Mouse (Mus musculus) forebrain, embryonic 16.5 days (tissue): ENCODE data around the gene Gtf3c5. TPM values are rescaled to one million over a fixed set of nuclear protein-coding genes. Genes with fewer than 3 reads are reported as not detected.
A peak's percentile ranks its signal among the peaks of the same experiment; 100 is the strongest.

Experiments
- ATAC-seq: fragments of 200-750 bp; cut with Nextera tagmentation; 2 replicates; pipeline ENCODE4 v1.8.0; 2017; ENCODE audit warnings: mild to moderate bottlenecking, moderate library complexity
- H3K27ac ChIP-seq: fragments of 300-500 bp; sonication (generic); 2 replicates; pipeline ENCODE4 v1.5.1; 2014; ENCODE audit warnings: low read length, control low read depth
- H3K27me3 ChIP-seq: fragments of 300-500 bp; sonication (generic); replicated peaks from 2 replicates; pipeline ENCODE4 v1.6.1; 2014; ENCODE audit warnings: low read length; ENCODE audit not compliant: control insufficient read depth, insufficient read depth
- H3K36me3 ChIP-seq: fragments of 300-500 bp; sonication (generic); 2 replicates; pipeline ENCODE4 v1.6.1; 2014; ENCODE audit not compliant: control insufficient read depth, insufficient read depth
- H3K4me1 ChIP-seq: fragments of 300-500 bp; sonication (generic); replicated peaks from 2 replicates; pipeline ENCODE4 v1.6.1; 2014; ENCODE audit warnings: low read length; ENCODE audit not compliant: control insufficient read depth, insufficient read depth
- H3K4me2 ChIP-seq: fragments of 300-500 bp; sonication (generic); 2 replicates; pipeline ENCODE4 v1.6.1; 2014; ENCODE audit warnings: mild to moderate bottlenecking, low read length, control low read depth
- H3K4me3 ChIP-seq: fragments of 300-500 bp; sonication (generic); replicated peaks from 2 replicates; pipeline ENCODE4 v1.5.1; 2014; ENCODE audit warnings: mild to moderate bottlenecking, low read length, control low read depth
- H3K9ac ChIP-seq: fragments of 300-500 bp; sonication (generic); replicated peaks from 2 replicates; pipeline ENCODE4 v1.6.1; 2014; ENCODE audit warnings: low read depth, low read length, control low read depth
- H3K9me3 ChIP-seq: fragments of 300-500 bp; sonication (generic); 2 replicates; pipeline ENCODE4 v1.6.1; 2016; ENCODE audit warnings: low read length; ENCODE audit not compliant: control insufficient read depth
- WGBS: fragments of 180-500 bp; shearing (Covaris S2); extraction: QIAGEN DNeasy Blood & Tissue Kit; methylation state at CpG from one replicate; pipeline ENCODE4 v1.1.7; 2014; 5-methylcytosine and 5-hydroxymethylcytosine counted together
- polyA plus RNA-seq: library from polyadenylated mRNA; unstranded; fragments of >200 nt; fragmentation: Nextera tagmentation; extraction: Ambion mirVana; gene quantifications from 2 replicates; pipeline ENCODE4 v1.2.1, GENCODE M21; 2015

Gene Gtf3c5
- polyA plus RNA-seq, 1 experiment from 2014 or later = 43.3 TPM

DNA sequence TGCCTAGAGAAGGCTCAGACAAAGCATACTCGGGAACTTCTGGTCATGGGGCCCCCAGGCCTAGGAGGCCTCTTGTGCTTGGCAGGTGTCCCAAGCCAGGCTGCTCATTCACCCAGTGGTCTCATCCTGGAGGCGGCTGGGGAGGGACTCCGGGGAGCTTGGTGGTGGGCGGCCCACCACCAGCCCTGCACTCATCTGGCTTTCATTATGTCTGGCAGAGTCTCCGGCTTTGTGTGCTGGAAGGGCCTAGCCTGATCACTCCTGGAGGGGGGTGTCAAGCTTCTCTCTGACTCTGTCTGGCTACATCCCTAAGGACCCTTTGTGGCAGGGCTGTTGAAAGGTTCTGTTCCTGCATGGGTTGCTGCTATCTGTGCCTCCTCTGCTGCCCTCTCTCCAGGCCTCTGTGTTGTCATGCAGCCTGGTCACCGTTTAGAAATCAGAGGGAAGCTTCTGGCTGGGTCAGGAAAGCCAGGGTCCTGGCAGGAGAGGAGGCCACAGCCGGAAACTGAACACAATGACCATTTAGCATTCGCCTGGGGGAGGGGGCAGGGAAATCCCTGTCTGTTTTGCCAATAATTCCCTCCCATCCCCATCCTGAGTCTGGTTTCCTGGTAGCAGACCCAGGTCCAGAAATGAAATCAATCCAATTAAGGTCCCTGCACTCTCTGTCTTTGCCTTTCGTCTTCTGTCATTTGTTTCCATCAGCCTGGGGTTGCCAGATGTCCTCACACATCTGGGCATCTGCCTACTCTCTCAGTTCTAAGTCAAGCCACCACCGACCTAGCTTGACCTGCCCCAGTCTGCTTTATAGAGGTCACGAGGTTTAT, 48.9 kb downstream of the Gtf3c5 start:
- WGBS = 24% methylated on average over 11 of the region's 11 CpGs
- Histone ChIP-seq H3K36me3 (no peaks in the 10 kb centered on the region), H3K4me1 (peaks cover 74% of the 10 kb centered on the region), H3K27ac (peak overlapping the region; percentile 81), H3K4me2 (peak overlapping the region; percentile 82), H3K4me3 (peak overlapping the region; percentile 59), H3K9me3 (no peaks in the 10 kb centered on the region), H3K9ac (peak overlapping the region; percentile 78), H3K27me3 (no peaks in the 10 kb centered on the region)
- ATAC-seq = peak; percentile 10; the same call in 1 of the 2 replicates

DNA sequence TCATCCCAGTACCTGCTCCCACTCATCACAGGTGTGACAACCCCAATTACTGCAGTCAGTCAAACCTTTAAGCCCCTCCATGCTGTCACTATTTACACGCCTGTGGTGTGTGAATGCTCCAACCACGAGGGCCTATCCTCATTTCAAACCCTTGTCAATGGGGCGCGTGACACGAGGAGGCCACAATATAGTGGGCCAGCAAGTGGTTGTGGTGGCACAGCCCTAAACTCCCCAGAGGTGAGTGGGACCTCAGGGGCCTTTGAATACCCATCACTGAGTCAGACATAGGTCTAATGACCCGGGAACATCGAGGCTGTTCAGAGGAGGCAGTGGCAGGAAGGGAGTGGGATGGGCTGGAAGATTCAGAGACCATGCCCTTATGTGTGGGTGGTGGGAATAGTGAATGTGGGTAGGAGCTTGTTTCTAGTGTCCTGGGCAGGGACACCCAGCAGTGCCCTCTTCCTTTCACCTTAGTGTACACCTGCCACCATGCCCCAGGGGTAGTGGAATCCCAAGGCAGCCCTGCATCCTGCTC, 49.6 kb downstream of the Gtf3c5 start:
- peak overlapping the region; percentile 78 for H3K9ac ChIP-seq
- no peak for ATAC-seq
- peak overlapping the region; percentile 59 for H3K4me3 ChIP-seq
- 57% methylated on average over 7 of the region's 7 CpGs for WGBS
- H3K36me3 ChIP-seq = no peaks in the 10 kb centered on the region
- no peaks in the 10 kb centered on the region for H3K9me3 ChIP-seq
- peak overlapping the region; percentile 81 for H3K27ac ChIP-seq
- H3K4me1 ChIP-seq = peaks cover 72% of the 10 kb centered on the region
- peak overlapping the region; percentile 82 for H3K4me2 ChIP-seq
- no peaks in the 10 kb centered on the region for H3K27me3 ChIP-seq

DNA sequence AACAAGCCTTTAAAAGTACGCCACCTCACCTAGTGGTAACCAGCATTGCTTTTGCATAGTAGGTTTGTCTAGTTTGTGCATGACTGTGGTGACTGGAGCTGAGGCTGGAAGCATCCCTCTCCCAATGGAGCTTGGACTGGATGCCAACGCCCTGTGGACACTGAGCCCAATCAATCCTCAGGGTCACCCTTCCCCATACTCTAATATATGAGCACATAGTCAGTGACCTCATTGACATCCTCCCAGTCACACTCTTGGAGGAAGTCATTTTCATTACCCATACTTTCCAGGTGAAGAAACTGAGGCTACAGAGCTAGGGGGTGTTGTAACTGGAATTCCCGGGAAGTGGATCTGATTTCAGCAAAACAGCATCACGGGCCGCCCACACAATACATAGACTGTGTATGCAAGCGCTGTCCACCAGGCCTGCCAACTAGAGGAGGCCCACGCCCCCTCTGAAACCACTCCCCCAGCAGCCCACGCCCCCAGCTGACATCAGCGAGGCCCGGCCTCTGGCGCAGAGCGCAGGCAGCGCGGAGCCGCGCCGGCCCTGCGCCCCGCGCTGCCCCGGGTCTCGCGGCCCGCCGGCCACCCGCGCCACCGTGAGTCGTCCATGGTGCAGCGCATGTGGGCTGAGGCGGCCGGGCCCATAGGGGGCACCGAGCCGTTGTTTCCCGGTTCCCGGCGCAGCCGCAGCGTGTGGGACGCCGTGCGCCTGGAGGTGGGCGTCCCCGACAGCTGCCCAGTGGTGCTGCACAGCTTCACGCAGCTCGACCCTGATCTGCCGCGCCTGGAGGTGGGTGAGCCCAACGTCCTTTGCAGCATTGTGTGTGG, 50.4 kb downstream of the Gtf3c5 start:
- H3K27me3 ChIP-seq = no peaks in the 10 kb centered on the region
- peak overlapping the region; percentile 59 for H3K4me3 ChIP-seq
- peak overlapping the region; percentile 81 for H3K27ac ChIP-seq
- H3K36me3 ChIP-seq = no peaks in the 10 kb centered on the region
- no peaks in the 10 kb centered on the region for H3K9me3 ChIP-seq
- H3K4me2 ChIP-seq = peak overlapping the region; percentile 82
- peak overlapping the region; percentile 78 for H3K9ac ChIP-seq
- 2% methylated on average over 49 of the region's 49 CpGs for WGBS
- ATAC-seq = peak; percentile 91
- H3K4me1 ChIP-seq = peaks cover 67% of the 10 kb centered on the region

DNA sequence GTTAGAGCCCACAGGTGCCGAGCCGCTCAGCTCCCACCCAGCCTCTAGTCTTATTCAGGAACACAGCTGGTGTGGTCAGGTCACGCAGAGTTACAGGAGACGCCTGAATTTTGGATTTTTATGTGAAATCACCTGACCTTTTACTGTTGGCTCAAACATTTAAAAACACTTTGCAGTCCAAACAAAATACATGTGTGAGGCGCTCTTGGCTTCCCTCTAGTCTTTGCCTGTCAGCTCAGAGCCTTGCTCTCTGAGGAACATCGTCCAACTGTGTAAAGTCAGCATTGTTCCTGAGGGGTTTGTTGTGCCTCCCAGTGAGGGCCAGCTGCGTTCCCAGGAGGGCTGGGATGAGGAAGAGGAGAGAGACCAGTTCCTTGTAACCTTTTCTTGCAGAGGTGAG, 53.2 kb downstream of the Gtf3c5 start:
- H3K9ac ChIP-seq = no peak overlapping the region
- peaks cover 60% of the 10 kb centered on the region for H3K4me1 ChIP-seq
- no peak overlapping the region for H3K4me2 ChIP-seq
- H3K36me3 ChIP-seq = no peaks in the 10 kb centered on the region
- ATAC-seq = no peak
- WGBS = 60% methylated on average over 7 of the region's 7 CpGs
- no peaks in the 10 kb centered on the region for H3K9me3 ChIP-seq
- H3K27me3 ChIP-seq = no peaks in the 10 kb centered on the region
- no peak overlapping the region for H3K27ac ChIP-seq
- no peak overlapping the region for H3K4me3 ChIP-seq

DNA sequence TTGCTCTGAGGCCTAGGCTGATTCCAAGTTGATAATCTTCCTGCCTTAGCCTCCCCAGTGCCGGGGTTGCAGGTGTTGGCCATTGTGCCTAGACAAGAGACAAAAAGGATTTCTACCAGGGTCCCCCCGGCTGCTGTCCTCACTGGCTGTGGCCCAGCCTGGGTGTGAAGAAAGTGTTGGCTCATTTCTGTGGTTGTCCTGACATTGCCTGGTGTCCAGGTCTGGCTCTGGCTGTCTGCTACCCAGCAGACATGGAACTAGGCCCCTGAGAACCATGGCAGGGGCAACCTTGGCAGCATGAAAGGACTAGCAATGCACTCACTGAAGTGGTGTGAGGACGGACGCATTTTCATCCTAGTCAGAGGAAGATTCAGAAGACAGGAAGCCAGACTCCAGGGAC, 53.7 kb downstream of the Gtf3c5 start:
- Histone ChIP-seq H3K4me2 (no peak overlapping the region), H3K9me3 (no peaks in the 10 kb centered on the region), H3K9ac (no peak overlapping the region), H3K27me3 (no peaks in the 10 kb centered on the region), H3K36me3 (no peaks in the 10 kb centered on the region), H3K27ac (no peak overlapping the region), H3K4me1 (peaks cover 60% of the 10 kb centered on the region), H3K4me3 (no peak overlapping the region)
- WGBS = 64% methylated on average over 4 of the region's 4 CpGs
- no peak for ATAC-seq

DNA sequence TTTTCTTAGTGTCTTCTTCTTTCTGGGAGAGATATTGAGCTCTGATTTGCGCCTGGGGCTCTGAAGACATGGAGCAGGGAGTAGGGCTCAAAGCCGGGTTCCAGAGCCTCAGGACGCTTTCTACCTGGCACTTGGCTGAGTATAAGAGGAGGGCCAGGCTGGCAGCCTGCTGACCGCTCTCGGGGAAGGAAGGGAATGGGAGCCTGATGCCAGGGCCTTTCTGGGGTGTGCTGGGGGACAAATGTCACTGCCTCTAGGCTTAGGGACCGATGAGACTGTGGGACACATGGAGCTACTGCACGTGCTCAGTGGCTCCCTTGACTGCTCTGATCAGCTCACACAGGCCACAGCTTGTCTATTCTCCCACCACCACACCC, 55.2 kb downstream of the Gtf3c5 start:
- Histone ChIP-seq H3K27ac (no peak overlapping the region), H3K27me3 (no peaks in the 10 kb centered on the region), H3K4me3 (no peak overlapping the region), H3K4me1 (peaks cover 60% of the 10 kb centered on the region), H3K36me3 (no peaks in the 10 kb centered on the region), H3K9ac (no peak overlapping the region), H3K9me3 (no peaks in the 10 kb centered on the region), H3K4me2 (no peak overlapping the region)
- WGBS = 83% methylated on average over 7 of the region's 7 CpGs
- no peak for ATAC-seq

DNA sequence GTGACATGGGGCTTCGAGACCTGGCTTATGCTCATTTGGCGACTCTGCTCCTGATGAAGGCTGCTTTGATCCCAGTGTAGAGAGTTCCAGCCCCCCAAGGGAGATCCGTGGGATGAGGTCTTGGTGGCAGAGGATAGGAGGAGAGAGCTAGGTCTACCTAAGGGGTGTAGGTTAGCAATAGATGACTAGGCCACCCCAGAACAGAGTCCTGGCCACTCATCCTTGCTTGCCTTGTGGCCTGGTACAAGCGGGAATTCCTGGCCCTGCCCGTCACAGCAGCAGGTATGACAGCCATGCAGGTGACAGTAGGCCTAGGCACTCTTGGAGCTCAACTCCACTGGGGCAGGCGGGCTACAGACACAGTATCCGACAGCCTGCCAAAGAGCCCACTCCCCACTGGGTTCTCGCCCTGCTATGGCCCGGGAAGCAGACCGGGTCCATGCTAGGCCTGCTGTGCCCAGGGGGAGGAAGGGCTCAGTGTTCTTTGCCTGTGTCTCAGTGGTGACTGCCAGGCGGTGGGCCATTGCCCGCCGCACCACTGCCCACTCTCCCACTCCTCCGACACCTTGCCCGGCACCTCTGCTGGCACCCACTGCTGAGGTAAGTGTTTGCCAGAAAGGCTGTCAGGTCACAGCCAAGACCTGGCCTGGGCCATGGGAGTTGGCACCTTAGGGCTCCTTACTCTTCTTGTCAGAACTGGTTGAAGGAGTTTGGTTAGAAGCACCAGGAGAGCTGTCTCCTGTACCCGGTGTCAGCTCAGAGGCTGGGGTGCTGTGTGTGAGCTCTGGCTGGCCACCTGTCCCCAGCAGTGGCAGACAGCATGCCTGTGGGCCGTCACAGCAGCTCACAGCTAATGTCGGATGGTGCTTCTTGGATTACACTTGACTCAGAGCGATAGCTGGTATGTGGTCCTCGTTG, 55.9 kb downstream of the Gtf3c5 start:
- WGBS = 88% methylated on average over 20 of the region's 20 CpGs
- H3K9ac ChIP-seq = no peak overlapping the region

DNA sequence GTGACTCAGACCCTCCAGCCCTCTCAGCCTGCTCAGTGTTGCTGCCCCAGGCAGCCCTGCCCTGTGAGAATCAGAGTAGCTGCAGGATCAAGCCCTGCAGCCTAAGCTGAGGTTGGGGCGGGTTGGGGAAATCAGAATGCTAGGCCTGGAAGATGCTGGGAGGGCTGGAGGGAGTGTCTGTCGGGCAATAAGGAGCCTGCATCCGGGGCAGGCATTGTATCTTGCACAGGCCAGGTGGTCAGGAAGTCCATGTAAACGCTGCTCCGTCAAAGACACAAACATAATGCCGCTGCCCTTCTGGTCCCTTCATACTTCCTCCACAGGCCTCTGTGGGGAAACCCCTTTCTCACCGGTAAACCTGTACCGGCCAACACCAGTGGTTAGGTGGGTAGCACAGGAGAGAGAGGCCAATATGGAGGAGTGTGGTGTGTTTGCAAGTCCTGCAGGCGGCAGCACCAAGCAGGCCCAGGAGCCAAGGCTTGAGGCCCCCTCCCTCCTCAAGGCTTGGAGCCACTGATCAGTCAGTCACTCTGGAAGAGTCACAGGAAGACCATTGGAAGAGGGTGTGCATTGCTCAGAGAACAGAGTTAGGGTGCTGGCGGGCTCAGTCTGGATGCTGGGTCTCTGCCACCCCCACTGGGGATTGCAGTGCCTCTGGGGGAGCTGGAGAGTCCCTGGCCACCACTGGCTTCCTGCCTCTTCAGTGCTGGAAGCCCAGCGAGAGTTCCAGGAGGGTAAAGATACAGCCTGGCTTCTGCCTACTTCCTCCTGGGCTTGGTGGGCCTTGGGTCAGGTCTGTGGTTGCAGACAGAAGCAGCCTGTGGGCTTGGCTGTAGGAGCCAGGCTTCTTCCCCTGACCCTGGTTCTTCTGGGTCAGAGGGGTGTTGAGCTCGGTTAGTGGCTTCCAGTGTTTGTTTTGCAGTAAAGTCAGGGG, 57.3 kb downstream of the Gtf3c5 start:
- 40% methylated on average over 12 of the region's 12 CpGs for WGBS
- Histone ChIP-seq H3K4me2 (peak overlapping the region; percentile 13; the same call in 1 of the 2 replicates), H3K9ac (peak overlapping the region; percentile 32), H3K27me3 (no peaks in the 10 kb centered on the region), H3K4me3 (no peak overlapping the region), H3K27ac (peak overlapping the region; percentile 65), H3K4me1 (peaks cover 58% of the 10 kb centered on the region), H3K36me3 (no peaks in the 10 kb centered on the region), H3K9me3 (no peaks in the 10 kb centered on the region)
- ATAC-seq = no peak

More for the DNA sequence above, 55.9 kb downstream of the Gtf3c5 start:
- Histone ChIP-seq H3K27me3 (no peaks in the 10 kb centered on the region), H3K27ac (no peak overlapping the region), H3K4me2 (no peak overlapping the region), H3K4me3 (no peak overlapping the region), H3K4me1 (peaks cover 55% of the 10 kb centered on the region), H3K9me3 (no peaks in the 10 kb centered on the region), H3K36me3 (no peaks in the 10 kb centered on the region)
- no peak for ATAC-seq
